Mouse (Mus musculus) bone marrow, adult 2 months (tissue): ENCODE measurements around the gene Bex6.

Source experiments
- CTCF ChIP-seq: fragments of 200-500 bp; IDR thresholded peaks from 2 replicates; pipeline ENCODE4 v1.5.1; 2011; ENCODE audit warnings: low read length, control low read depth; ENCODE audit not compliant: control insufficient read depth, insufficient read depth
- POLR2A ChIP-seq: fragments of 200-500 bp; IDR thresholded peaks from 2 replicates; pipeline ENCODE4 v1.6.1; 2011; ENCODE audit warnings: low read depth, mild to moderate bottlenecking, control low read depth, low read length, borderline replicate concordance; ENCODE audit not compliant: control insufficient read depth

DNA sequence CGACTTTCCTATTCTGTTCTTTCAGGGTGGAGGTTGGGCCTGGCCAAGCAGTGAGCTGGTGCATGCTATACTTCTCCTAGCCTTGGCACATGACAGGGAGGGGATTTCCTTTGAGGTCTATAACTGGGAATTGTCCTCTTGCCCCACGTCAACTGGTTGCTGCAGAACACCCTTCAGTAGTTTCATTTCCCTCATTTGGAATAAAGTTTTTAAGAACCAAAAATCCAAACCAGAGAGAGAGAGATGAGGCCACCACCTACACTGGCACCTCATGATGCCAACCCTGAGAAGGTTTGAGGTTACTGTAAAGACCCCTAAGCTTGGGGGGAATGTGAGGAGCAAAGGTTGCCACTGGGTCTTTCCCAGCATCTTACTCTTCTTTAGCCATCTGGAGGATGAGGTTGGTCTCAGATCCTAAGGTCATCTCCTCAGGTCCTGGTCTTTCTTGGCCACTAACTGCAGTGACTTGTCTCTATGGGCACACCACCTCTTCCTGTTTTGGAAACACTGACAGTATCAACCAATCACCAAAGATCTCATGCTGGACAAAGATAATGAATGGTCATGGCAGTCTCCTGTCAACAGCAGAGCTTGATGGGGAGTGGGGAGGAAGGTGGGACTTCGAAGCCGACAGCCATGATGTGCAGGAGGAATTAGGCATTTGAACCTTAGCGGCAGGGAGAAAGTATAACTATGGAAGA lies 8.4 kb upstream of the Bex6 start:
- TF ChIP-seq POLR2A (no peak), CTCF (no peak)
